16 mouse cellular contexts compared by ENCODE assay signal in genomic region chrX:110289397-110289796, GRCm38 (mm10).
A peak's percentile ranks its signal among the peaks of the same experiment; 100 is the strongest.
DNase-seq lines count a peak whose midpoint lies in the region; TF ChIP-seq lines count a peak whose summit lies in the region.
"Had no signal": no experiment of that assay in that cellular context is flagged by ENCODE, and none has a peak within 500 bp of the region (broad histone marks: within the 10 kb centered on the region; RNA-seq: fewer than 3 reads in every experiment).

No protein-coding gene starts in this region.

- DNase-seq in MEL (ENCODE audit: low read depth, low spot score): peak; percentile 77
- no peak for DNase-seq in embryo, embryonic 9.5 days (ENCODE audit: extremely low spot score)
- DNase-seq: adrenal gland, adult 2 months; adrenal gland, adult 8-10 months; adrenal gland, postnatal 10 days; adrenal gland, postnatal 14 days; adrenal gland, postnatal 25 days; adrenal gland, postnatal 36 days; B cell, adult 2 months; cerebellum, adult 11 months; cerebellum, adult 11-12 months; cerebellum, adult 18-20 months; cerebellum, adult 2 months; cerebellum, adult 8-10 months had no signal

- H3K4me1 ChIP-seq in MEL (ENCODE audit: control insufficient read depth in 1 of 2, insufficient read depth in 2 of 2, low read length in 2 of 2): peaks cover 0 to 2% of the 10 kb centered on the region in 2 experiments; a peak in 2 of 4 replicates

- no peak overlapping the region for H3K4me3 ChIP-seq in MEL (ENCODE audit: control insufficient read depth in 1 of 2, insufficient read depth in 1 of 2, low read depth in 2 of 2, low read length in 2 of 2)

- H3K27me3 ChIP-seq in MEL (ENCODE audit: control insufficient read depth in 1 of 2, insufficient read depth in 2 of 2, low read length in 2 of 2): no peaks in the 10 kb centered on the region
- H3K27me3 ChIP-seq: CH12.LX had no signal

- no peak overlapping the region for H3K9ac ChIP-seq in MEL (ENCODE audit: control insufficient read depth, low read depth, low read length, poor library complexity, severe bottlenecking)

- H3K27ac ChIP-seq in MEL (ENCODE audit: control insufficient read depth, low read depth, low read length): peak overlapping the region; percentile 31; the same call in 1 of the 2 replicates

- H3K9me3 ChIP-seq in MEL (replicated peaks; ENCODE audit: insufficient read depth, low read length): no peaks in the 10 kb centered on the region
- H3K9me3 ChIP-seq: G1E had no signal

- no peak for TF ChIP-seq POLR2A in MEL (IDR thresholded peaks at IDR 0.05; ENCODE audit: control insufficient read depth in 1 of 2, insufficient read depth in 1 of 2, low read depth in 1 of 2, low read length in 2 of 2, poor library complexity in 1 of 2)

- no peak for TF ChIP-seq CTCF in MEL (IDR thresholded peaks at IDR 0.05 in 2 of 3, conservative IDR thresholded peaks at IDR 0.05 in 1 of 3; ENCODE audit: control insufficient read depth in 1 of 3, insufficient read depth in 1 of 3, low read depth in 2 of 3, low read length in 3 of 3, poor library complexity in 1 of 3, severe bottlenecking in 1 of 3)

- H3K79me2 ChIP-seq in MEL (ENCODE audit: control insufficient read depth, insufficient read depth, low read length, poor library complexity): no peaks in the 10 kb centered on the region

- TF ChIP-seq EP300 in MEL (IDR thresholded peaks at IDR 0.05; ENCODE audit: low read depth in 1 of 2, low read length in 2 of 2): peak; percentile 46 to 86; a peak in 3 of 4 replicates

- H3K36me3 ChIP-seq in MEL (ENCODE audit: control insufficient read depth in 1 of 2, insufficient read depth in 2 of 2, low read length in 2 of 2): peaks cover 0 to 7% of the 10 kb centered on the region in 2 experiments; a peak in 2 of 4 replicates
- H3K36me3 ChIP-seq: G1E had no signal

- TF ChIP-seq RAD21 in MEL (IDR thresholded peaks at IDR 0.05; ENCODE audit: low read depth, low read length): no peak

TF ChIP-seq in MEL, 35 proteins besides CTCF, POLR2A, EP300 and RAD21:
- TF ChIP-seq GATA1 (IDR thresholded peaks at IDR 0.05; ENCODE audit: low read depth, low read length): peak; percentile 72
- no peak for TF ChIP-seq ZKSCAN1 (IDR thresholded peaks at IDR 0.05; ENCODE audit: low read depth, low read length)
- TF ChIP-seq TCF12 (IDR thresholded peaks at IDR 0.05; ENCODE audit: low read depth, low read length): 0 out of 2 replicates have a peak, but pooled peaks have one; percentile 20
- TF ChIP-seq NELFE (IDR thresholded peaks at IDR 0.05; ENCODE audit: low read depth, low read length): no peak
- TF ChIP-seq USF2 (IDR thresholded peaks at IDR 0.05; ENCODE audit: borderline replicate concordance in 1 of 2, insufficient read depth in 1 of 2, low read depth in 1 of 2, low read length in 2 of 2): no peak
- peak; percentile 28; the same call in 1 of the 2 replicates for TF ChIP-seq ETS1 (IDR thresholded peaks at IDR 0.05; ENCODE audit: low read depth, low read length)
- TF ChIP-seq JUND (IDR thresholded peaks at IDR 0.05; ENCODE audit: low read depth, low read length): no peak
- no peak for TF ChIP-seq POLR2AphosphoS5 (IDR thresholded peaks at IDR 0.05; ENCODE audit: borderline replicate concordance, low read depth, low read length)
- TF ChIP-seq ELF1 (IDR thresholded peaks at IDR 0.05; ENCODE audit: low read depth, low read length): no peak
- TF ChIP-seq MAX (IDR thresholded peaks at IDR 0.05; ENCODE audit: low read length): no peak
- peak; percentile 18; the same call in 1 of the 2 replicates for TF ChIP-seq SMC3 (IDR thresholded peaks at IDR 0.05; ENCODE audit: low read depth, low read length)
- no peak for TF ChIP-seq GABPA (IDR thresholded peaks at IDR 0.05; ENCODE audit: low read depth, low read length)
- peak; percentile 70 for TF ChIP-seq ZNF384 (IDR thresholded peaks at IDR 0.05; ENCODE audit: low read depth, low read length)
- peak; percentile 52 for TF ChIP-seq TAL1 (IDR thresholded peaks at IDR 0.05; ENCODE audit: low read length)
- 0 out of 2 replicates have a peak, but pooled peaks have one; percentile 65 for TF ChIP-seq RCOR1 (IDR thresholded peaks at IDR 0.05; ENCODE audit: low read depth, low read length)
